In the genomic region with DNA sequence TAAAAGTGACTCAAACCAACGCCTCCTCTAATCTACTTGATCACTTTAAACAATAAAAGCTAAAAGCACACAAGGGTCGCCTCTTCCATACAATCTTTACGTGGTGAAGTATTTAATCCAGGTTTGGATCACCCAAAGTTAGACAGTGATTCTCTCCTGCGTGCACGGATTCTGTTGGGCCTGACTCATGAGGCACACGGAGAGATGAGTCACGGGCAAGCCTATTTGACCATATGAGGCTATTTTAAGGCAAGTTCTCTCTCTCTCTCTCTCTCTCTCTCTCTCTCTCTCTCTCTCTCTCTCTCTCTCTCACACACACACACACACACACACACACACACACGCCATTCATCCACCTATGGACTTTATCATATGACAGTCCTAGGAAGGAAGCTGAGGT, we compare ENCODE assay signal across 23 mouse cellular contexts. TPM values are rescaled to one million over a fixed set of nuclear protein-coding genes. Genes with fewer than 3 reads are reported as not detected.
"Had no signal": no experiment of that assay in that cellular context is flagged by ENCODE, and none has a peak within 500 bp of the region (broad histone marks: within the 10 kb centered on the region; RNA-seq: fewer than 3 reads in every experiment).

No protein-coding gene starts in this region.

- H3K4me3 ChIP-seq: limb, embryonic 12.5 days; limb, embryonic 15.5 days; midbrain, embryonic 12.5 days; midbrain, embryonic 15.5 days; neural tube, embryonic 13.5 days; stomach, embryonic 15.5 days had no signal

- DNase-seq: kidney, postnatal 36 days; left cerebral cortex, postnatal 4 days; liver, postnatal 0 days; lung, embryonic 14.5 days; retina, postnatal 1 day; right cerebral cortex, postnatal 25 days; spleen, adult 18-20 months; thymus, adult 2 months; thymus, postnatal 14 days; thymus, postnatal 4 days had no signal

- H3K4me1 ChIP-seq: limb, embryonic 12.5 days; midbrain, embryonic 12.5 days; midbrain, embryonic 15.5 days had no signal

- H3K27ac ChIP-seq: kidney, postnatal 0 days; limb, embryonic 12.5 days; limb, embryonic 15.5 days; liver, embryonic 14.5 days; macrophage; midbrain, embryonic 12.5 days; midbrain, embryonic 15.5 days; neural tube, embryonic 13.5 days; stomach, embryonic 15.5 days had no signal

- H3K27me3 ChIP-seq: limb, embryonic 12.5 days; limb, embryonic 15.5 days; midbrain, embryonic 12.5 days; midbrain, embryonic 15.5 days; neural tube, embryonic 13.5 days; stomach, embryonic 15.5 days had no signal

- H3K36me3 ChIP-seq: limb, embryonic 12.5 days; limb, embryonic 15.5 days; midbrain, embryonic 12.5 days; midbrain, embryonic 15.5 days; neural tube, embryonic 13.5 days; stomach, embryonic 15.5 days had no signal

RNA-seq across cellular contexts. Expression of a gene that starts 57.1 kb away (rescaled TPM):
- total RNA-seq: megakaryocyte, adult 5-6 weeks; neutrophil, adult 5-6 weeks had no signal
- polyA plus RNA-seq: kidney, embryonic 14.5 days; limb, embryonic 12.5 days; limb, embryonic 15.5 days; liver, postnatal 0 days; lung, embryonic 14.5 days; lung, postnatal 0 days; macrophage; neural tube, embryonic 13.5 days had no signal
